Mouse (Mus musculus) heart, embryonic 16.5 days (tissue): Measurements from ENCODE around the gene Dok5. TPM values are rescaled to one million over a fixed set of nuclear protein-coding genes. Genes with fewer than 3 reads are reported as not detected.
A peak's percentile ranks its signal among the peaks of the same experiment; 100 is the strongest.

Experiments used
- ATAC-seq: fragments of 200-750 bp; cut with Nextera tagmentation; replicated peaks from 2 replicates; pipeline ENCODE4 v1.8.0; 2017; ENCODE audit warnings: moderate number of reproducible peaks; ENCODE audit not compliant: insufficient read depth, low FRiP score; ENCODE audit errors: extremely low read depth
- H3K27ac ChIP-seq: fragments of 300-500 bp; sonication (generic); 2 replicates; pipeline ENCODE4 v1.5.1; 2014; ENCODE audit warnings: mild to moderate bottlenecking, low read length, control low read depth, moderate library complexity
- H3K27me3 ChIP-seq: fragments of 300-500 bp; sonication (generic); 2 replicates; pipeline ENCODE4 v1.6.1; 2014; ENCODE audit warnings: low read length, mixed read lengths; ENCODE audit not compliant: control insufficient read depth, insufficient read depth
- H3K36me3 ChIP-seq: fragments of 300-500 bp; sonication (generic); 2 replicates; pipeline ENCODE4 v1.6.1; 2014; ENCODE audit not compliant: control insufficient read depth, insufficient read depth
- H3K4me1 ChIP-seq: fragments of 300-500 bp; sonication (generic); 2 replicates; pipeline ENCODE4 v1.6.1; 2014; ENCODE audit warnings: low read length, mixed read lengths; ENCODE audit not compliant: control insufficient read depth, insufficient read depth
- H3K4me2 ChIP-seq: fragments of 300-500 bp; sonication (generic); 2 replicates; pipeline ENCODE4 v1.6.1; 2014; ENCODE audit warnings: low read depth, mild to moderate bottlenecking, control low read depth, low read length
- H3K4me3 ChIP-seq: fragments of 300-500 bp; sonication (generic); 2 replicates; pipeline ENCODE4 v1.5.1; 2014; ENCODE audit warnings: mild to moderate bottlenecking, control low read depth, low read length
- H3K9ac ChIP-seq: fragments of 300-500 bp; sonication (generic); 2 replicates; pipeline ENCODE4 v1.6.1; 2014; ENCODE audit warnings: low read length, control low read depth
- H3K9me3 ChIP-seq: fragments of 300-500 bp; sonication (generic); replicated peaks from 2 replicates; pipeline ENCODE4 v1.6.1; 2016; ENCODE audit warnings: low read length; ENCODE audit not compliant: control insufficient read depth
- WGBS: fragments of 180-500 bp; shearing (Covaris S2); extraction: QIAGEN DNeasy Blood & Tissue Kit; methylation state at CpG from one replicate; pipeline ENCODE4 v1.1.7; 2014; 5-methylcytosine and 5-hydroxymethylcytosine counted together
- polyA plus RNA-seq: library from polyadenylated mRNA; unstranded; fragments of >200 nt; fragmentation: Nextera tagmentation; extraction: Ambion mirVana; gene quantifications from 2 replicates; pipeline ENCODE4 v1.2.1, GENCODE M21; 2015

The Dok5 gene
- polyA plus RNA-seq = 5.6 and 6.1 TPM in 2 replicates

DNA sequence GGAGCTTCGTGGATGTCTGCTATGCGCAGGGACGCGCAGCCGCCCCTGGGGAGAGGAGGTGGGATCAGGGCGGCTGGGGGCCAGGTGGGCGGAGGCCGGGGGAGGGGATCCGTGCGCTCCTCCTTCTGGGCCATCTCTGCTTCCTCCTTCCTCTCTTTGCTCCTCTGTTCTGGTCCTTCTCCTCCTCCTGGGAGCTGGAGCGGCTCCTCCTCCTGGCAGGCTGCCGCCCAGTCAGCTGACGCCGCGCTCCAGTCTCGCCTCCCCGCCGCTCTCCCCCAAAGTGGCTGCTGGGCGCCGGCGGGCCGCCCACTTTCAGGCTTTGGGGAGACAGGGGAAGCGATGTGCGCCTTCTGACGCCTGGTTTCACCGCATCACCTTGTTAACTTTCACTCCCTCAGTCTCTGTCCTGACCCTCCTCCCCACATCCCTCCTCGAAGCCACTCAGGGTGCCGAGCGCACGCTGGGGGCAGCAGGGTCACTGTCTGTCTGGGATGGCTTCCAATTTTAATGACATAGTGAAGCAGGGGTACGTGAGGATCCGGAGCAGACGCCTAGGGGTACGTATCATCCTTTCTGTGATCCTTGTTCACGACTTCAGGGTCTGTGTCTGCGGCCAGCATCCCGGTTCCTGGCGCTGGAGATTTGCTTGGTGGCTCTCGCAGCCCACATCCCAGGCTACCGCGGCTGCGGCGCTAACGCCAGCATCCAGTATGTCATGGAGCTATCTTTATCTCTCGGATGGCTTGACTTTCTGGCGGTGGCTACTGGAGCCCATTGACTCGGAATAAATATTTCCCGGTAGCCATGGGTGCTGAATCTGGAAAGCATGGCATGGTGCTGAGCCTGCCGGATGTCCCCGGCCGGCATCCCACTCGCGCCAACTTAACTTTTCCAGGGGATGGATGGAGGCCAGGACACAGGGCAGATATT, at the start of gene Dok5:
Gene Dok5, plus strand, starts transcription at position 176 of the 930 bp plus-strand sequence.
- peak within 1 kb of the TSS; percentile 71 for H3K9ac ChIP-seq
- H3K27me3 ChIP-seq = peaks cover 12% of the 10 kb centered on the region
- no peaks in the 10 kb centered on the region for H3K36me3 ChIP-seq
- peak within 1 kb of the TSS; percentile 57 for H3K4me3 ChIP-seq
- no peaks in the 10 kb centered on the region; the same call in 1 of the 2 replicates for H3K9me3 ChIP-seq
- WGBS = 2% methylated on average over 53 of the region's 53 CpGs
- peak; percentile 76 for ATAC-seq
- peak within 1 kb of the TSS; percentile 24 for H3K27ac ChIP-seq
- H3K4me2 ChIP-seq = peak within 1 kb of the TSS; percentile 83
- H3K4me1 ChIP-seq = peaks cover 14% of the 10 kb centered on the region

- no peak for ATAC-seq
- Histone ChIP-seq H3K4me3 (no peak overlapping the region), H3K27ac (no peak overlapping the region), H3K9ac (no peak overlapping the region), H3K4me2 (no peak overlapping the region), H3K9me3 (no peaks in the 10 kb centered on the region), H3K27me3 (no peaks in the 10 kb centered on the region), H3K4me1 (no peaks in the 10 kb centered on the region), H3K36me3 (no peaks in the 10 kb centered on the region)
- WGBS = 73% methylated on average over 2 of the region's 2 CpGs
These were observed 48.2 kb upstream of the Dok5 start for GRCm38 (mm10) chr2:170683385-170683784.

GRCm38 (mm10) chr2:170695071-170695936, 36.3 kb upstream of the Dok5 start:
- no peak overlapping the region for H3K27ac ChIP-seq
- H3K4me1 ChIP-seq = no peaks in the 10 kb centered on the region
- H3K9ac ChIP-seq = no peak overlapping the region
- 73% methylated on average over 23 of the region's 23 CpGs for WGBS
- H3K4me2 ChIP-seq = no peak overlapping the region
- H3K27me3 ChIP-seq = no peaks in the 10 kb centered on the region
- no peaks in the 10 kb centered on the region for H3K9me3 ChIP-seq
- H3K4me3 ChIP-seq = no peak overlapping the region
- ATAC-seq = no peak
- H3K36me3 ChIP-seq = no peaks in the 10 kb centered on the region

- Histone ChIP-seq H3K4me1 (no peaks in the 10 kb centered on the region), H3K9ac (no peak overlapping the region), H3K4me2 (no peak overlapping the region), H3K4me3 (no peak overlapping the region), H3K27ac (no peak overlapping the region), H3K36me3 (no peaks in the 10 kb centered on the region), H3K27me3 (no peaks in the 10 kb centered on the region), H3K9me3 (no peaks in the 10 kb centered on the region)
- ATAC-seq = no peak
- 64% methylated on average over 14 of the region's 14 CpGs for WGBS
These were observed 35.6 kb upstream of the Dok5 start for GRCm38 (mm10) chr2:170695937-170696510.

DNA sequence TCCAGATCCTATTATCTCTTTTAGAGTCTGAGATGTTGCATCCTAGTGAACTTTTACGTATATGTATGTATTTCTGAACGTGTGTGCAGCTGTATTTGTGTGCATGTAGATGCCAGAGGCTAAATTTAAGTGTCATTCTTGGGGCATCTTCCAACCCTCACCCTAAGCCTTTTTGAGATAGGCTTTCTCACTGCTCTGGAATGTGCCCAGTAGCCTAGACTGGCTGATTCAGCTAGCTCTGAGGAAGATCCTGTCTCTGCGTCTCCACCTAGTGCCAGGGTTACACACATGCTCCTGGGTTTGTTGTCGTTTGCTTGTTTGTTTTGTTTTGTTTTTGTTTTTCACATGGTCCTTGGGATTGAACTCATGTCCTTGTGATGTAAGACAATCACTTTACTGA, 31.1 kb upstream of the Dok5 start:
- no peak overlapping the region for H3K27ac ChIP-seq
- H3K4me1 ChIP-seq = no peaks in the 10 kb centered on the region
- H3K4me3 ChIP-seq = no peak overlapping the region
- no peaks in the 10 kb centered on the region for H3K27me3 ChIP-seq
- H3K4me2 ChIP-seq = no peak overlapping the region
- H3K9ac ChIP-seq = no peak overlapping the region
- WGBS = 60% methylated on average over 4 of the region's 4 CpGs
- H3K9me3 ChIP-seq = no peaks in the 10 kb centered on the region
- no peak for ATAC-seq
- no peaks in the 10 kb centered on the region for H3K36me3 ChIP-seq

DNA sequence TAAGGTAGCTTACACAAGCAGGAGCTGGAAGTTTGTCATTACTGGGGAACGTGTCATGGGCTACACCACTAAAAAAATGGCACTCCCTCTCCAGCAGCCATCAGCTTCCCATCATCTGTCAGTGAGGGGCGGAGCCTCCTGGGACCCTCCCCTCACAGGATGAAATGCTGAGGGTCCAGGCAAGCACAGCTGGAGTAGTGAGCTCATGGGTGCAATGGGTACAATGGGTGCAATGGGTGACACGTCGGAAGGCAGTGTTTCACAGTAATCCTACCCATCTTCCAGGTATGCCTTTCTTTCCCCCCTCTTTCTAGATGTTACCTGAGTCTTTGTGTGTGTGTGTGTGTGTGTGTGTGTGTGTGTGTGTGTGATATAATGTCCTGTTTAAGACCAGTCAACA, 25.1 kb upstream of the Dok5 start:
- no peak overlapping the region for H3K27ac ChIP-seq
- no peak overlapping the region for H3K4me2 ChIP-seq
- H3K4me3 ChIP-seq = no peak overlapping the region
- H3K36me3 ChIP-seq = no peaks in the 10 kb centered on the region
- no peak overlapping the region for H3K9ac ChIP-seq
- no peaks in the 10 kb centered on the region for H3K27me3 ChIP-seq
- H3K4me1 ChIP-seq = no peaks in the 10 kb centered on the region
- 83% methylated on average over 4 of the region's 4 CpGs for WGBS
- H3K9me3 ChIP-seq = peaks cover 3% of the 10 kb centered on the region
- no peak for ATAC-seq

GRCm38 (mm10) chr2:170707672-170708071, 23.9 kb upstream of the Dok5 start:
- no peaks in the 10 kb centered on the region for H3K27me3 ChIP-seq
- ATAC-seq = no peak
- no peak overlapping the region for H3K4me2 ChIP-seq
- H3K4me3 ChIP-seq = no peak overlapping the region
- no peaks in the 10 kb centered on the region for H3K4me1 ChIP-seq
- peaks cover 3% of the 10 kb centered on the region for H3K9me3 ChIP-seq
- no peaks in the 10 kb centered on the region for H3K36me3 ChIP-seq
- WGBS = 79% methylated on average over 3 of the region's 3 CpGs
- no peak overlapping the region for H3K9ac ChIP-seq
- H3K27ac ChIP-seq = no peak overlapping the region

GRCm38 (mm10) chr2:170708901-170709300, 22.7 kb upstream of the Dok5 start:
- WGBS = 72% methylated on average over 9 of the region's 9 CpGs
- no peaks in the 10 kb centered on the region for H3K27me3 ChIP-seq

More at GRCm38 (mm10) chr2:170708901-170709300, 22.7 kb upstream of the Dok5 start:
- H3K27ac ChIP-seq = no peak overlapping the region
- peaks cover 3% of the 10 kb centered on the region for H3K9me3 ChIP-seq
- no peak overlapping the region for H3K9ac ChIP-seq
- H3K36me3 ChIP-seq = no peaks in the 10 kb centered on the region
- no peak overlapping the region for H3K4me3 ChIP-seq
- no peak overlapping the region for H3K4me2 ChIP-seq
- ATAC-seq = no peak
- no peaks in the 10 kb centered on the region for H3K4me1 ChIP-seq
